Mouse (Mus musculus): ENCODE results near the gene Cep68.
"Not testable (repeated sequence)": the region's sequence is repeated elsewhere in the genome, so short reads cannot be mapped to it uniquely, and the experiment has no call there.

Cep68 gene

DNA sequence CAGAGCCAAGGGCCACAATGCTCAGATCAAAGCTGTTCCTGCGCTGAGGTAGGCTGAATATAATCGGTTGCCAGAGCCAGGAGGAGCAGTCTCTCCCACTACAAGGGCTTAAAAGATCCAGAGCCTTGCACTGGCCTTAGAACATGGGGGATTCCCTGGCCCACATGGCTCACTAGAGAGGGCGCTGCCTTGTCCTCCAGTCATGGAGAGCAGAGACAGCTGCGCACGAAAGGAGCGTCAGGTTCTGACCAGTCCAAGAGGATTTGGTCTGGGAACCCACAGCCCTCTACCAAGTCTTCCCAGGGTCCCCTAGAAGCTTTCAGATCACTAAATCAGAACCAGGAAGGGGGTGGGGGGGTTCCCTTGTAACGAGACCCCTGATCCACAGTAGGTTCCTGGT is 7.9 kb downstream of the Cep68 start:
- DNase-seq, result no peak

DNA sequence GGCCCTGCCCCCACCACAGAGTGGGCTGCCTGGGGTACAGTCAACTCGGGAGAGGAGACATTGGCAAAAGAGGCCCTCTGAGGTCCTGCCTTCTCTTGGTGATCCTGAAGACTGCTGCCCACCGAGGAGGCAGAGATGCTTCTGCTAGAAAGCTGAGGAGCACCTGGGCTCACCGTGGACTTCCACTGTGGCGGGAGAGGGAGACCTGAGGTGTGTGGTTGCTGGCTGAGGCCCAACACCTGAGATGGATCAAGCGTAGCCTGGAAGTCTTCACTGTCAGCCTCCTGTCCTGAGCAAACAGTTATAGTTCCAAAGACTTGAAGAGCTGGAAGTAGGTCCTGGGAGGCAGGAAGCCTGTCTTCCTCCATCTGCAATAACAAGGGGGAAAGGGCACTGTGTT is 8.9 kb downstream of the Cep68 start:
- DNase-seq, result no peak

DNA sequence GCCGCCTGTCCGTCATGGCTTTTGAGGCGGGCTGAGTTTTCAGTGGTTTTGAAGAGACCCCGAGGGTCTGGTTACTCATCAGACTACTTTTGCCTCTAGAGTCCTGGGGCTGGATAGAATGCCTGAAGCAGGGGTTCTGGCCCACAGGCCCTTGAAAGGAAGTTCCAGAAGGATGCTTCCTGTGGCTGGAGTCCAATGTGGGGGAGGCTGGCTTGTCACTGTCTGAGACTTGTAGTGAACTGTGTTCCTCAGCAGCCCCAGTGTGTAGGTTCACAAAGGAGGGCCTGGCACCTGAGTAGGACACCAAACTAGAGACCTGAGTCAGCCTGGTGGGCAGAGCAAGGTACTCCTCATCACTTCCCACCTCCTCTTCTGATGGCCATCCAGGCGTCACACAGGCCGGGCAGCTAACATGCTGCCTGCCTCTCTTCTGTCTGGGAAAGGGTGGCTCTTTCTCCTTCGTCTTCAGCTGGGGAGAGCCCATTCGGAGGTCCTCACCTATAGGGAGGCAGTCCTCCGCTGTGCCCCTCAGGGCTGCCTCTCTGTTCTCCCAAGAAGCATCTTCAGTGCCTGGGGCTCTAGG is 9.9 kb downstream of the Cep68 start:
- no peak for DNase-seq

DNA sequence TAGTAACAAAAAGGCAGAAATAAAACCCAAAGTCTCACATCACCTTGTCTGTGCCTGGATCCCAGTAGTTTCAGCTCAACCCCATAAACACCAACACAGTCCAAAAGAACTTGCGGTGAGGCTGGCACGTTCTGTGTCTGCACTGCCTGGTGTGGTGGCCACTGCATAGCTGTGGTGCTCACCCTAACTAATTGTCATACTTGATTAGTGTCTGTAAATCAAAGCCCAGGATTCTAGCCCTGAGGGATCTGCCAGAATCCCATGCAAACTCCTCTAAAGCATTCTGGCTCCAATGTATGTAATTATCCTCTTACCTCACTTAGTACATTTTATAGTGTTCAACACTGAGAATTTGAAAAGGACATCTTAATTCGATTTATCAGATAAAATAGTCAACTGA is 11.3 kb downstream of the Cep68 start:
- no peak for DNase-seq

DNA sequence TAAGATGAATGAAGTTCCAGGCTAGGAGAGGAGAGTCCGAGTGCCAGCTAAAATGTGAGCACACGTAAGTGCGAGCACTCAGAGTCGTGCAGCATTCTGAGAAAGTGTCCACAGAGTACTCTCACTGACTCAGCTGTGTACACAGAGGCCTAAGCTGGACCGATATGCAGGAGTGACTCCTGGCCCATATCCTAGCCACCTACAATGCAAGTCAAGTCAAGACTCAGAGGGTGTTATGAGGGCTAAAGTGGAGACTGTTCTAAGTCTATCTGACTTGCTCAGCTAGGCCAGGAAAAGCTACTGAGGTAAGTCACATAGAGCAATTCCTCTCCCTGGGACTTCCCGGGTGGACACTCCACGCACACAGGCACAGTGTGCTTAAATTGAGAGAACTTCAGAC is 12.2 kb downstream of the Cep68 start:
- DNase-seq, result no peak

DNA sequence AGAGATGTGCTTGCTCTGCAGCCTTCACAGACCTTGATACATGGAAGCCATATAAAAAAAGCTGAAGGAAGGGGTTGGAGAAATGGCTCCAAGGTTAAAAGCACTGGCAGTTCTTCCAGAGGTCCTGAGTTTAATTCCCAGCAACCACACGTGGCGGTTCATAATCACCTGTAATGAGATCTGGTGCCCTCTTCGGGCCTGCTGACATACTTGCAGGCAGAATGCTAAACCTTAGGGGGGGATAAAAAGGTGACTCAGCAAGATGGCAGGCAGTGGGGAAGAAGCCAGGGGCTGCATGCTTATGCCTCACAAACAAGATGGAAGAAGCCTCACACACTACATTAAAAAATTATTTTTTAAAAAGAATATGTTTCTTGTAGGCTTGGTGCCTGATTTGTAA is 15.0 kb downstream of the Cep68 start:
- peak; percentile 37 for DNase-seq

DNA sequence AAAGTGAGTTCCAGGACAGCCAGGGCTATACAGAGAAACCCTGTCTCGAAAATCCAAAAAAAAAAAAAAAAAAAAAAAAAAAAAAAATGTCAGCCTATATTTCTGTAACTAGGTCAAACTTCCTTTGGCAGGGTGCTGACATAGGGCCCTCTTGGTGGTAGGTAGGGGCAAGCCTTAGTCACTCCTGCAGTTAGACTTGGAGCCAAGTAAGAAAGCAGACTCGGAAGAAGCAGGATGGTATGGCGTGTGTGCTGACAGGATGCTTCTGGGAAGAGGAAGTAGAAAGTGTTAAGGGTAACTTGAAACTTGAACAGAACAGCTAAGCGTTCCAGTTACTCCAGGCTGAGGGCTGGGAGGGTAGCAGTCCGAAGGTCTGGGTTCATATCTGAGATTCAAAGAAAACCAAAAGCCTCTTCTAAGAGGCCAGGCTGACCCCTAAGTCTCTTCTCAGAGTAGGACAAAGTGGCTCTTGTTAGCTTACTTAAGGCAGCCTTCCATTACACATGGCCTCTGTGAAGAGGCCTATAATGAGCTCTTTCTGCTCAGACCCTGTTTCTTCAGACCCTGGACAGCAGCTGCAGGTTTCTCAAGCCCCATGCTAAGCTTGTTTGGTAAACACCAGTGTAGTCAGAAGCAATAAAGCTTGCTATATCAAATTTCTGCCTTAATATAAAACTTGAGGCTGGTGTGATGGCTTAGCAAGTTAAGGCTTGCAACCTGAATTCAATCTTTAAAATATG is 17.0 kb downstream of the Cep68 start:
- no peak for DNase-seq

DNA sequence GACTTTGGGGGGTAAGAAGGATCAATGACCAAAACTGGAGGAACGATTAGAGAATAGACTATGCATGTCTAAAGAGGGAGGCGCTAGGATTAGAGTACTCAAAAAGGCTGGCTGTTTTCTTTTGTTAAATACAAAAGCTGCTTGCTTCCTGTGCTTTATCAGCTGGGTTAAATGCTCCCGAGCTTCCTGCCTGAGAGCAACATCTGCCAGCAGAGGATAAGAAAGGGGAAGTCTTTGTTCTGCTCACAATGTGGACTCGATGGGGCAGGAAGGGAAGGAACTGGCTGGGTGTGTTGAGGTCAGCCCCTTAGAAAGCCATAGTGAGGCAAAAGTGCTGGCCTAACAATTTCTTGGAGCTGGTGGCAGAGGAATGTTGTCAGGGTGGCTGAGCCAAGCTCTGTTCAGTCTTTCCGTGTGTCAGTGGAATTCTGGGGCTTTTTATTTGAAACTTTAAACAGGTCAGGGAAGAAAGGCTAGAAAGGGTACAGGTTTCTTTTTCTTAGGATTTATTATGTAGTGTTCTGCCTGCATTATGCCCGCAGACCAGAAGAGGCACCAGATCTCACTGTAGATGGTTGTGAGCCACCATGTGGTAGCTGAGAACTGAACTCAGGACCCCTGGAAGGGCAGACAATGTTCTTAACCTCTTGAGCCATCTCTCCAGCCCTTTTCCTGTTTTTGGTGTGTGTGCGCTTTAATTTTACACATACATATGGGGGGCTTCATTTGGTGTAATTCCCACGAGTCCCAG is 17.9 kb downstream of the Cep68 start:
- DNase-seq, result no peak

DNA sequence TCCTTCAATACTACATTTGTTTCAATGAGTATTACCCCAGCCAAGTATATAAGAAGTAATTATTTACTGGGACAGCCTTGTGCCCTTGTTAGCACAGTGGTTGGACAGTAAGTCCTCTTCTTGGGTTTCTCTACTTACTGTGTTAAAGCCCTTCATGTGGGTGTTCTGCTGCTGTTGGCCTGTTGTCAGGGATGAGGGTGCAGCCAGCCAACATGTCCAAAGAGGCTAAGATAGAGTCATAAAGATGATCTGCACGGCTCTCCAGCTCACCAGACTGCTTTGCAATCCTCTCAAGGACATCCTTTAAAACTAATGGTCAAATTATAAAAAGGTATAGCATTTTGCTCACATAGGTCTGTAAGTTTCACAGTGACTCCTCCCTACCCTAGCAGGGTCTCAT is 18.9 kb downstream of the Cep68 start:
- no peak for DNase-seq

DNA sequence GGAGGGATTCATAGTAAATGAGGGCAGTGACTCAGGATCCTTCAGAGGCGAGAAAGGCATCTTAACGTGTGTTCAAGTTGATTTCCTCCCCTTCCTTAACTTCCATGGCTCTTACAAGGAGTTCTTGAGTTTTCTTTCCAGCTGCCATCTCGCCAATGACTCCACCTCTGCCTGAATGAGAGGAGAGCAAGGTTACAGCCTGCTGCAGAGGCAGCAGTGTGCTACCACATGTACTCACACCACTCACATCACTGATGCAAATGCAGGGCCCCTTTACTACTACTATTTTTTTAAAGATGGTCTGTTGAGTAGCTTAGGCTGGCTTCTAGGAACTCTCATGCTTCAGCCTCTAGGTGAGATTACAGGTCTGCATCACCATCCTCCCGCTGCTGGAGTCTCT is 19.9 kb downstream of the Cep68 start:
- no peak for DNase-seq

DNA sequence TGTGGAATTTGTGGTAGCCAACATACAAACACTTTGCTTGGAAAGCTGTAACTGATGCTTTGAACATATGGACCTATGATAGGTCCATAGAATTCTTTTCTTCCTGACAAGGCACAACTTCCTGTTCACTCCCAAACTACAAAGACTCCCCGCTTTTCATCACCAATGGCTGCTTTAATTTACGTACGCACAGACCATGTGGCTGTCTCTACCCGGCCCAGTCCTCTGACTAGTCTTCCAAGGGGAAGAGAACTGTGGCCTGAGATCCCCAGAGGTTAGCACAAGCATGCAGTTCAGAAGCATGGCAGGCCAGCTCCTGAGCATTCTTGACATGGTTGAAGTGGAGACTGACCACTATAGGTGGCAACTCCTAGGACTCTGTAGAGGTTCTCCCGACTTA is 20.6 kb downstream of the Cep68 start:
- DNase-seq, result no peak

DNA sequence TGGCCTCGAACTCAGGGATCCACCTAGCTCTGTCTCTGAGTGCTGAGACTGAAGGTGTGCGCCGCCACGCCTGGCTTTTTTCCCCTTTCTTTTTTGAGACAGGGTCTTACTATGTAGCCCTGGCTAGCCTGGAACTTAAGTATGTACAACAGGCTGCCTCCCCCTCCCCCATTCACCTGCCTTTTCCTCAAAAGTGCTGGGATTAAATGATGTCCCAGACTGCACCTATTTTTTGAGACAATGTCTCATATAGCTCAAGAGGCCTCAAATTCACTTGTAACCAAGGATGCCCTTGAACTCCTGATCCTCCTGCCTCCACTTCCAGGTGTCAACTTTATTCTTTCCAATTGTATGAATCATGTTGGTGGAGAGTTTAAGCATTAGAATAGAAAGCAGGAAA is 23.3 kb downstream of the Cep68 start:
- no peak for DNase-seq

DNA sequence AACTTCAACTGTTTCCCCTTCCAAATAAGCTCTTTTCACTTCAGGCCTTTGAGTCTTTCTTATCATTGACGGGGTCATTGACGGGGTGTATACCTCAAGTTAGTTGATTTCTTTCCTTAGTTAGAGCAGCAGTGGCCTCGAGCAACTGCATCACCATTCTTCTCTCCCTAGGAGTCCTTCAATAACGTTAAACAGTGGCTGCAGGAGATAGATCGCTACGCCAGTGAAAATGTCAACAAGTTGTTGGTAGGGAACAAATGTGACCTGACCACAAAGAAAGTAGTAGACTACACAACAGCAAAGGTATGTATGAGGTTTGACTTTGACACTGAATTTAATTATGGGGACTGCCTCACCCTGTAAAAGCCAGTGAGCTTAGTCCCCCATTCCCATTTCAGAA is 25.0 kb downstream of the Cep68 start:
- DNase-seq, result no peak

DNA sequence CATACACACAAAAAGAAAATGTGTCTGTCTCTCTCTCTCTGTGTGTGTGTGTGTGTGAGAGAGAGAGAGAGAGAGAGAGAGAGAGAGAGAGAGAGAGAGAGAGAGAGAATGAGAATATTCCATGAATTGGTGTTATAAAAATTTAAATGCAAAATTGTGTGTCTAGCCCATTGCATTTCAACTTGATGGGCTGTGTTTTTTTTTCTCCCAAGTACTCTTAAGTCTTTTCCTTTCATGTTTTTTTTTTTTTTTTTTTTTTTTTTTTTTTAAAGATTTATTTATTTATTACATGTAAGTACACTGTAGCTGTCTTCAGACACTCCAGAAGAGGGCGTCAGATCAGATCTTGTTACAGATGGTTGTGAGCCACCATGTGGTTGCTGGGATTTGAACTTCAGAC is 27.6 kb downstream of the Cep68 start:
- DNase-seq, result not testable (repeated sequence)

DNA sequence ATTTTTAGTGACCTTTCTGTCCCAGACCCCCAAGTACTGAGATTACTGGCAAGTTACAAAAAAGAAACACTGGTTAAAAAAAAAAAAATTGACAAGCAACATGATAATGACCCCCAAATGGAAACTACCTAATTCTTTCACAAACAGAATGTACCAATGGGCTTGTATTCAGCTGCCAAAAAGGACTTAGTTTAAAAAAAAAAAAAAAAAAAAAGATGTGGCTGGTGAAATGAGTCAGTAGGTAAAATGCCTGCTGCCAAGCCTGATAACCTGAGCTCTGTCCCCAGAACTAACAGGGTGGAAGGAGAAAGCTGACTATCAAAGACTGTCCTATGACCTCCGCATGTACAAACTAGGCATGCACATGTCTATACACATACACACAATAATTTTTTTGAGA is 32.0 kb downstream of the Cep68 start:
- no peak for DNase-seq

DNA sequence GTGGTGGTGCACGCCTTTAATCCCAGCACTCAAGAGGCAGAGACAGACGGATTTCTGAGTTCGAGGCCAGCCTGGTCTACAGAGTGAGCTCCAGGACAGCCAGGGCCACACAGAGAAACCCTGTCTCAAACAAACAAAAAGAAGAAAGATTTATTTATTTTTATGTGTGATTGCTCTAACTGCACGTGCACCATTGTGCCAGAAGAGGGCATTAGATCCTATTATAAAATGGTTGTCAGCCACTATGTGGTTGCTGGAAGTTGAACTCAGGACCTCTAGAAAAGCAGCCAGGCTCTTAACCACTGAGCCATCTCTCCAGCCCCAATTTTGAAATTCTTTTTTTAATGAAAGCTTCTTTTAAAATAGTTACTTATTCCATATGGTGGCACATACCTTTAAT is 32.8 kb downstream of the Cep68 start:
- peak; percentile 31 for DNase-seq

DNA sequence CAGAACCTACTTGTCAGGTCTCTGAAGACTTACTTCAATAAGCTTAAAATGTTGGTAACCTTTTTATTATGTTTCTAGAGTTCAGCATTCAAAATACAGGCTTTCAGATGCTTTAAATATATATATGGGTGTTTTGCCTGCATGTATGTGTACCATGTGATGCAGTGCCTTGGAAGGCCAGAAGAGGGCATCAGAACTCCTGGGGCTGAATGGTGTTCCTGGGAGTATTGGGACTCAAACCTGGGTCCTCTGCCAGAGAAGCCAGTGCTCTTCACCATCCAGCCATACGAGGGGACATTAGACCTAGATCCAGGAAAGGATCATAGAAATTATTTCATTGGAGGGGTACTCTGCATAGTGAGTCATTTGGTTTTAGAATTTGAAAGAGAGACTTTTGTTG is 34.5 kb downstream of the Cep68 start:
- peak; percentile 51 for DNase-seq

DNA sequence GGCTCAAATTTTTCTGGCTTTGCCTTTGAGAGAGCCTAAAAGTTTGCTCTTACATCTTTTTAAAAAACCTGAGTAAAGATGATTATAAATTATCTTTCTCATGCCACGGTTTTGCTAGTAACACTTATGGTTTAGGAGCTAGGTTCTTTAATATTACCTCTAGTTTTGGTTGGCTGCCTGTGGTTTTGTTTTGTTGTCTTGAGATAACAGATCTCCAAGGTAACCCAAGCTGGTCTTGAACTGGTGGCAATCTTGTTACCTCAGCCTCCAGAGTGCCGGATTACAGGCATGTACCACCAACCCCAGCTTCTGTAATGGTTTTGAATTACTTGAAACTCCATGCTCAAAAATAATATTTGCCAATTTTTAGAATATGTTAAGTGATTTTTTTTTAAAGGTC is 37.4 kb downstream of the Cep68 start:
- DNase-seq, result no peak

DNA sequence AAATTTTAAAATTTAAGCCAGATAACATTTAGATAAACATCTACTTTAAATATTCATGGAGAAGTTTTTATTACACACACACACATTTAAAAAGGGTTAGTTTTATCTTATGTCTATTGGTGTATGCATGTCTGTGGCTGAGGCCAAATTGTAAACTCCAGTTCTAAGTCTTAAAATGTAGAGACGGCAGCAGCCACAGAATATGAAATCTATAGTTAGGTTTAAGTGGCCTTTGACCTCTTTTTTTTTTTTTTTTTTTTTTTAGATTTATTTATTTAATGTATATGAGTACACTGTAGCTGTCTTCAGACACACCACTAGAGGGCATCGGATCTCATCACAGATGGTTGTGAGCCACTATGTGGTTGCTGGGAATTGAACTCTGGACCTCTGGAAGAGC is 41.6 kb downstream of the Cep68 start:
- no peak for DNase-seq

DNA sequence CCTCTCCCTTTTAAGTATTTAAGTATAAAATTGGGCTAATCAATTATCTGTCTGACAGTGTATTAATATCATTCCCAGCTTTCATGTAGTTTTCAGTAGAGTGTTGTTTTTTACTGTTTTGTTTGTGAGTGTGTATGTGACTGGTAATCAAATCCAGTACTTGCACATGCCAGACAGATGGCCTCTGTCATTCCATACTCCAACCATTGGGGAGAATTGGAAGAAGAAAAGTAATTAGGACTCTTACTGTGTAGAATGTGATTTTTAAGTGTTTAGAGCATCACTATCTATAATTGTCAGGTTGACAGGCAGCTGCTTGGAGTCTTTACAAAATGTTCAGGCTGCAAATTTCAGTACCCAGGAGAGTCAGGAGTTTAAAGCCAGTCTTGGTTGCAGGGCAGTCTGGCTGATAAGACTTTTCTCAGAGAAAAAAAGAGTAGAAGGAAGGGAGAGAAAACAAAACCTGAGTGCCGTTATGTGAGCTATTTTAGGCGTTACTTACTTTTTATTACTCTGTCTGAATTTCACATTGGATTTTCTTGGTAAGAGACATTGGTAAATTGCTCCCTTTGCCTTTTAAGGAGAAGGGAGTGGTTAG is 42.5 kb downstream of the Cep68 start:
- DNase-seq, result no peak

DNA sequence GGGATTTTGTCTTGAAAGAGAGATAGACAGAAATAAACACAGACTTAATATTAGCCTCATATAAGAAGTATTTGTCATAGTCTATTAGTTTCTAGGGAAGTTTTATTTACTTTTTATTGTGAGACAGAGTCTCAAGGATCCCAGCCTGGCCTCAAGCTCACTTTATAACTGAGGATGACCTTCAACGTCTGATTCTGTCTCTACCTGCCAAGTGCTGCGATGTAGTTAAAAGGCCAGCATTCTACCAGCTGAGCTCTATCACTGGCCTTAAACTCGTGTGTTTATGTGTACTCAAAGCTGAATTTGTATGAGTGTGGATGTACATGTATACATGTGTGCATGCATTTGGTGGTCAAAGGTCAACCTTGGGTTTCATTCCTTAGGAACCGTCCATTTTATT is 43.7 kb downstream of the Cep68 start:
- DNase-seq, result no peak

DNA sequence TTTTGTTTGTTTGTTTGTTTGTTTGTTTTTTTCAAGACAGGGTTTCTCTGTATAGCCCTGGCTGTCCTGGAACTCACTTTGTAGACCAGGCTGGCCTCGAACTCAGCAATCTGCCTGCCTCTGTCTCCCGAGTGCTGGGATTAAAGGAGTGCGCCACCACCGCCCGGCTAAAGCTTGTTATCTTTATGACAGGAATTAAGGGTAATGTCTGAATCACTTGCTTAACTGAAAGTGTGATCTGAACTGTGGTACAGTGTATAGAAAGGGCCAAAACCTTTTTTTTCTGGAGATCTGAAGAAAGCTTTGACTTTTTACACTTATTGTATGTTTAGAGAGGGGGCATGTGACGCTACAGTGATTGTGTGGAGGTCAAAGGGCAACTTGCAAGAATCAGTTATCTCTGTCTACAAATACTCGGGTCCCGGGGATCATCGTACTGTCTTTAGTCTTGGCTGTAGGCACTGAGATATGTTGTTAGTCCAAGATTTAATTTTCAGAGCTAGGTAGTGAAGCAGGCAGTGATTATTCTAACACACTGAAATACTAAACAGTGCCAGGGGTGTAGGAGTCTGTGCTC is 44.3 kb downstream of the Cep68 start:
- DNase-seq, result no peak

DNA sequence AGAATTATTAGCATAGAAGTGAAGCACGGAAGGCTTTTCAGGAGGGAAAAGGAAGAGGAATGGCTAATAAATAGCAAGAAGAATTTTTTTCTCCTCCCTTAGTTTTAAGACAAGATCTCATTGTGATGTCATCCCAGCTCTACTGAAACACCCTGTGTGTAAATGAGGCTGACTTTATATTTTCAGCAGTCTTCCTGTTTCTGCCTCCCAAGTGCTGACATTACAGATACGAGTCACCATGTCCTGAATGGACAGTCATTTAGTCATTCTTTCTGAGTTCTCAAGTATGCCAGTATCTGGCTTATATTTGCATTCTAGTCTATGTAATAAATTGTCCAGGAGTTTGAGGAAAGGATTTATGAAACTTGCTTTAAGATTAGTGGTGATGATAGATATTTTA is 44.9 kb downstream of the Cep68 start:
- DNase-seq, result no peak
